ENCODE assay signal across 31 mouse cellular contexts in genomic region chr5:93113517-93113916, GRCm38 (mm10). TPM values are rescaled to one million over a fixed set of nuclear protein-coding genes. Genes with fewer than 3 reads are reported as not detected.
DNase-seq lines count a peak whose midpoint lies in the region; ATAC-seq and TF ChIP-seq lines count a peak whose summit lies in the region.
"Had no signal": no experiment of that assay in that cellular context is flagged by ENCODE, and none has a peak within 500 bp of the region (broad histone marks: within the 10 kb centered on the region; RNA-seq: fewer than 3 reads in every experiment).

No protein-coding gene starts in this region.

- no peak overlapping the region for H3K4me2 ChIP-seq in kidney, embryonic 15.5 days
- no peak overlapping the region for H3K4me2 ChIP-seq in kidney, embryonic 14.5 days (replicated peaks; ENCODE audit: low read depth, low read length)
- no peak overlapping the region for H3K4me2 ChIP-seq in stomach, embryonic 15.5 days
- H3K4me2 ChIP-seq in stomach, postnatal 0 days (replicated peaks; ENCODE audit: low read depth) = no peak overlapping the region
- H3K4me2 ChIP-seq in myocyte (ENCODE audit: low read depth) = peak overlapping the region; percentile 15
- H3K4me2 ChIP-seq: embryonic facial prominence, embryonic 12.5 days; forebrain, embryonic 13.5 days; heart, embryonic 12.5 days; hindbrain, embryonic 13.5 days; neural tube, embryonic 15.5 days had no signal

- no peak for ATAC-seq in kidney, embryonic 15.5 days (replicated peaks; ENCODE audit: low FRiP score)
- ATAC-seq in kidney, embryonic 14.5 days (ENCODE audit: low FRiP score, low TSS enrichment) = no peak
- no peak for ATAC-seq in stomach, embryonic 15.5 days (ENCODE audit: insufficient read depth, low FRiP score, low read depth)
- no peak for ATAC-seq in stomach, postnatal 0 days (ENCODE audit: low FRiP score, low TSS enrichment)
- ATAC-seq in inflammation-experienced regulatory T-cells, adult 6 months = no peak
- ATAC-seq: CD4-positive, CD25-positive, alpha-beta regulatory T cell, adult 4 months; forebrain, embryonic 13.5 days; intestine, postnatal 0 days had no signal

- no peak for TF ChIP-seq POLR2A in myocyte (IDR thresholded peaks at IDR 0.05; ENCODE audit: insufficient read length, low read depth)

- WGBS in kidney, embryonic 15.5 days = 76% methylated on average over 5 of the region's 5 CpGs
- 75% methylated on average over 5 of the region's 5 CpGs for WGBS in kidney, embryonic 14.5 days
- 75% methylated on average over 5 of the region's 5 CpGs for WGBS in stomach, embryonic 15.5 days
- WGBS in stomach, postnatal 0 days = 75% methylated on average over 5 of the region's 5 CpGs

- no peaks in the 10 kb centered on the region for H3K27me3 ChIP-seq in kidney, embryonic 15.5 days
- no peaks in the 10 kb centered on the region for H3K27me3 ChIP-seq in kidney, embryonic 14.5 days (ENCODE audit: control insufficient read depth, insufficient read depth, low read length)
- no peaks in the 10 kb centered on the region for H3K27me3 ChIP-seq in stomach, embryonic 15.5 days (replicated peaks)
- no peaks in the 10 kb centered on the region for H3K27me3 ChIP-seq in stomach, postnatal 0 days (ENCODE audit: control insufficient read depth, insufficient read depth, low read length)
- H3K27me3 ChIP-seq in myocyte (ENCODE audit: control insufficient read depth, insufficient read depth, insufficient read length) = no peaks in the 10 kb centered on the region
- H3K27me3 ChIP-seq: embryonic facial prominence, embryonic 12.5 days; forebrain, embryonic 13.5 days; heart, embryonic 12.5 days; hindbrain, embryonic 13.5 days; neural tube, embryonic 15.5 days had no signal

- H3K36me3 ChIP-seq in kidney, embryonic 15.5 days = peaks cover 33% of the 10 kb centered on the region
- no peaks in the 10 kb centered on the region; the same call in 1 of the 2 replicates for H3K36me3 ChIP-seq in kidney, embryonic 14.5 days (ENCODE audit: control insufficient read depth, insufficient read depth, low read length)
- no peaks in the 10 kb centered on the region for H3K36me3 ChIP-seq in stomach, embryonic 15.5 days
- H3K36me3 ChIP-seq in stomach, postnatal 0 days (ENCODE audit: control insufficient read depth, insufficient read depth, low read length) = no peaks in the 10 kb centered on the region; the same call in 1 of the 2 replicates
- peaks cover 10% of the 10 kb centered on the region for H3K36me3 ChIP-seq in myocyte (ENCODE audit: control insufficient read depth, insufficient read depth)
- H3K36me3 ChIP-seq: neural tube, embryonic 15.5 days had no signal

- H3K9me3 ChIP-seq in kidney, embryonic 15.5 days (replicated peaks) = no peaks in the 10 kb centered on the region
- no peaks in the 10 kb centered on the region for H3K9me3 ChIP-seq in kidney, embryonic 14.5 days (ENCODE audit: control insufficient read depth, low read length)
- no peaks in the 10 kb centered on the region for H3K9me3 ChIP-seq in stomach, embryonic 15.5 days
- no peaks in the 10 kb centered on the region for H3K9me3 ChIP-seq in stomach, postnatal 0 days (ENCODE audit: control insufficient read depth, low read length)
- H3K9me3 ChIP-seq: embryonic facial prominence, embryonic 12.5 days; forebrain, embryonic 13.5 days; heart, embryonic 12.5 days; hindbrain, embryonic 13.5 days; neural tube, embryonic 15.5 days had no signal

- no peak overlapping the region for H3ac ChIP-seq in myocyte (ENCODE audit: control insufficient read depth, insufficient read length)

- peaks cover 100% of the 10 kb centered on the region for H3K79me2 ChIP-seq in myocyte (ENCODE audit: control insufficient read depth, insufficient read depth)

- H3K4me1 ChIP-seq in kidney, embryonic 15.5 days = peaks cover 52% of the 10 kb centered on the region
- H3K4me1 ChIP-seq in kidney, embryonic 14.5 days (ENCODE audit: control insufficient read depth, insufficient read depth, low read length) = peaks cover 40% of the 10 kb centered on the region
- H3K4me1 ChIP-seq in stomach, embryonic 15.5 days = peaks cover 4% of the 10 kb centered on the region
- H3K4me1 ChIP-seq in stomach, postnatal 0 days (replicated peaks; ENCODE audit: control insufficient read depth, insufficient read depth) = no peaks in the 10 kb centered on the region

- H3K27ac ChIP-seq in kidney, embryonic 15.5 days = peak overlapping the region; percentile 86
- H3K27ac ChIP-seq in kidney, embryonic 14.5 days (ENCODE audit: low read depth, low read length) = no peak overlapping the region
- H3K27ac ChIP-seq in stomach, embryonic 15.5 days = peak overlapping the region; percentile 62; the same call in 1 of the 2 replicates
- H3K27ac ChIP-seq in stomach, postnatal 0 days (replicated peaks) = no peak overlapping the region
- H3K27ac ChIP-seq: forebrain, embryonic 13.5 days; heart, adult 2 months; hindbrain, embryonic 13.5 days; liver, embryonic 14.5 days; macrophage; neural tube, embryonic 15.5 days had no signal

- DNase-seq in stomach, postnatal 0 days (ENCODE audit: low spot score) = no peak
- DNase-seq in retina, postnatal 1 day = no peak
- DNase-seq: adrenal gland, postnatal 36 days; cerebellum, adult 2 months; cerebellum, postnatal 14 days; gastrocnemius, postnatal 36 days; heart, adult 2 months; heart, postnatal 4 days; kidney, adult 9 months; kidney, postnatal 36 days; layer of hippocampus, adult 9-11 months; lung, adult 2 months; lung, postnatal 10 days; midbrain, embryonic 14.5 days; right cerebral cortex, adult 18-20 months; spleen, adult 18-20 months; thymus, postnatal 4 days had no signal

- H3K9ac ChIP-seq in kidney, embryonic 15.5 days = no peak overlapping the region
- no peak overlapping the region for H3K9ac ChIP-seq in kidney, embryonic 14.5 days (ENCODE audit: low read depth, low read length)
- no peak overlapping the region for H3K9ac ChIP-seq in stomach, embryonic 15.5 days
- H3K9ac ChIP-seq in stomach, postnatal 0 days (ENCODE audit: low read length) = no peak overlapping the region
- H3K9ac ChIP-seq: embryonic facial prominence, embryonic 12.5 days; forebrain, embryonic 13.5 days; heart, embryonic 12.5 days; hindbrain, embryonic 13.5 days; liver, embryonic 14.5 days; neural tube, embryonic 15.5 days had no signal

- no peak overlapping the region for H3K4me3 ChIP-seq in kidney, embryonic 15.5 days (replicated peaks)
- H3K4me3 ChIP-seq in kidney, embryonic 14.5 days (ENCODE audit: low read length) = no peak overlapping the region
- H3K4me3 ChIP-seq in stomach, embryonic 15.5 days (replicated peaks) = no peak overlapping the region
- H3K4me3 ChIP-seq in stomach, postnatal 0 days (ENCODE audit: low read depth, low read length) = no peak overlapping the region
- H3K4me3 ChIP-seq in myocyte = no peak overlapping the region
- H3K4me3 ChIP-seq: embryonic facial prominence, embryonic 12.5 days; forebrain, embryonic 13.5 days; heart, adult 2 months; heart, embryonic 12.5 days; hindbrain, embryonic 13.5 days; neural tube, embryonic 15.5 days had no signal

- TF ChIP-seq CTCF in stomach, postnatal 0 days (IDR thresholded peaks at IDR 0.05; ENCODE audit: low read depth) = no peak

- TF ChIP-seq EP300 in stomach, postnatal 0 days (optimal IDR thresholded peaks at IDR 0.05) = no peak

TF ChIP-seq in myocyte, 11 proteins besides CTCF, POLR2A, EP300 and RAD21:
- no peak for TF ChIP-seq MYOD1 (IDR thresholded peaks at IDR 0.05; ENCODE audit: control insufficient read depth in 1 of 3, insufficient read length in 2 of 3, low read depth in 2 of 3)
- TF ChIP-seq MYOG (IDR thresholded peaks at IDR 0.05; ENCODE audit: control insufficient read depth in 1 of 3, insufficient read depth in 1 of 3, insufficient read length in 2 of 3, low read depth in 2 of 3) = no peak
- no peak for TF ChIP-seq REST (IDR thresholded peaks at IDR 0.05; ENCODE audit: insufficient read depth, insufficient read length)

RNA-seq across cellular contexts. Expression of gene Sept11, which starts 20.3 kb away (rescaled TPM):
- polyA plus RNA-seq in kidney, embryonic 15.5 days (2015; fragmentation: Nextera tagmentation; extraction: Ambion mirVana) = 221 and 222 TPM in 2 replicates
- 131 and 224 TPM in 2 replicates for polyA plus RNA-seq in kidney, embryonic 14.5 days (2014; fragmentation: Nextera tagmentation; extraction: Ambion mirVana)
- 141 and 160 TPM in 2 replicates for polyA plus RNA-seq in stomach, embryonic 15.5 days (2015; fragmentation: Nextera tagmentation; extraction: Ambion mirVana)
- polyA plus RNA-seq in stomach, postnatal 0 days (2015; fragmentation: Nextera tagmentation; extraction: Ambion mirVana) = 37.9 and 42.5 TPM in 2 replicates
- 114 TPM for polyA plus RNA-seq in myocyte (2012; fragmentation: generic; extraction: Trizol)
- 10 to 100 TPM; 28.0 to 72.7 (median 29.9) TPM for polyA plus RNA-seq in inflammation-experienced regulatory T-cells, adult 6 months (2017; shearing (Covaris generic))

Comparison
In these comparisons a context has a peak if more than half of its experiments do, and no peak if none do; other contexts are left out.
1. H3K27ac ChIP-seq: peak in kidney, embryonic 15.5 days (single experiment) and stomach, embryonic 15.5 days (single experiment); none in kidney, embryonic 14.5 days (single experiment) and stomach, postnatal 0 days (single experiment).